ENCODE assay signal across 22 mouse cellular contexts in genomic region chr9:47802527-47802926, GRCm38 (mm10).
DNase-seq lines count a peak whose midpoint lies in the region; ATAC-seq and TF ChIP-seq lines count a peak whose summit lies in the region.
"Had no signal": no experiment of that assay in that cellular context is flagged by ENCODE, and none has a peak within 500 bp of the region (broad histone marks: within the 10 kb centered on the region; RNA-seq: fewer than 3 reads in every experiment).

No protein-coding gene starts in this region.

- peak overlapping the region; percentile 27 for H3K27ac ChIP-seq in hindbrain, embryonic 14.5 days
- no peak overlapping the region for H3K27ac ChIP-seq in hindbrain, postnatal 0 days
- H3K27ac ChIP-seq in hindbrain, embryonic 15.5 days (replicated peaks) = peak overlapping the region; percentile 42; the same call in 1 of the 2 replicates
- H3K27ac ChIP-seq in hindbrain, embryonic 11.5 days (ENCODE audit: low read depth, low read length) = no peak overlapping the region
- H3K27ac ChIP-seq in midbrain, embryonic 11.5 days (ENCODE audit: low read depth, low read length) = no peak overlapping the region
- no peak overlapping the region for H3K27ac ChIP-seq in midbrain, embryonic 14.5 days (replicated peaks; ENCODE audit: low read depth, low read length)

- DNase-seq in heart, adult 11 months = peak; percentile 71
- DNase-seq in heart, postnatal 25 days (ENCODE audit: low spot score) = no peak
- no peak for DNase-seq in hindbrain, embryonic 14.5 days (ENCODE audit: low spot score)
- DNase-seq in hindbrain, postnatal 0 days (ENCODE audit: low spot score) = no peak
- no peak for DNase-seq in hindbrain, embryonic 11.5 days (ENCODE audit: low spot score)
- DNase-seq in midbrain, embryonic 11.5 days (ENCODE audit: low spot score, missing footprints) = peak; percentile 57
- DNase-seq in midbrain, embryonic 14.5 days = no peak
- DNase-seq: adrenal gland, adult 2 months; adrenal gland, adult 8-10 months; adrenal gland, postnatal 10 days; adrenal gland, postnatal 14 days; adrenal gland, postnatal 25 days; adrenal gland, postnatal 36 days; B cell, adult 2 months; cerebellum, adult 11 months; cerebellum, adult 11-12 months had no signal

- peaks cover 10% of the 10 kb centered on the region; the same call in 1 of the 2 replicates for H3K36me3 ChIP-seq in hindbrain, embryonic 14.5 days (replicated peaks; ENCODE audit: control insufficient read depth, insufficient read depth)
- H3K36me3 ChIP-seq in hindbrain, postnatal 0 days (ENCODE audit: insufficient read depth, low read length) = peaks cover 3% of the 10 kb centered on the region; the same call in 1 of the 2 replicates
- peaks cover 7% of the 10 kb centered on the region; the same call in 1 of the 2 replicates for H3K36me3 ChIP-seq in hindbrain, embryonic 15.5 days
- H3K36me3 ChIP-seq in hindbrain, embryonic 11.5 days (ENCODE audit: control insufficient read depth, insufficient read depth, low read length) = no peaks in the 10 kb centered on the region
- H3K36me3 ChIP-seq in midbrain, embryonic 11.5 days (ENCODE audit: control insufficient read depth, insufficient read depth, low read length) = peaks cover 7% of the 10 kb centered on the region; the same call in 1 of the 2 replicates
- H3K36me3 ChIP-seq in midbrain, embryonic 14.5 days (ENCODE audit: control insufficient read depth, insufficient read depth, low read length) = peaks cover 10% of the 10 kb centered on the region; the same call in 1 of the 2 replicates
- H3K36me3 ChIP-seq: G1E had no signal

- H3K4me3 ChIP-seq in hindbrain, embryonic 14.5 days (replicated peaks; ENCODE audit: low read length) = no peak overlapping the region
- no peak overlapping the region for H3K4me3 ChIP-seq in hindbrain, postnatal 0 days (ENCODE audit: low read length)
- no peak overlapping the region for H3K4me3 ChIP-seq in hindbrain, embryonic 15.5 days
- no peak overlapping the region for H3K4me3 ChIP-seq in hindbrain, embryonic 11.5 days (ENCODE audit: low read depth, low read length)
- H3K4me3 ChIP-seq in midbrain, embryonic 11.5 days (ENCODE audit: low read depth, low read length) = no peak overlapping the region
- H3K4me3 ChIP-seq in midbrain, embryonic 14.5 days (replicated peaks; ENCODE audit: low read depth, low read length) = no peak overlapping the region

- intact Hi-C loops in heart, postnatal 25 days (cut with DNase I) = no loop called here

- H3K4me2 ChIP-seq in hindbrain, embryonic 14.5 days (replicated peaks) = no peak overlapping the region
- no peak overlapping the region for H3K4me2 ChIP-seq in hindbrain, postnatal 0 days (ENCODE audit: low read depth, low read length)
- H3K4me2 ChIP-seq in hindbrain, embryonic 15.5 days = no peak overlapping the region
- H3K4me2 ChIP-seq in hindbrain, embryonic 11.5 days (replicated peaks; ENCODE audit: low read depth, low read length) = no peak overlapping the region
- no peak overlapping the region for H3K4me2 ChIP-seq in midbrain, embryonic 11.5 days
- H3K4me2 ChIP-seq in midbrain, embryonic 14.5 days (ENCODE audit: low read length) = no peak overlapping the region

- ATAC-seq in hindbrain, embryonic 14.5 days (ENCODE audit: low FRiP score) = no peak
- ATAC-seq in hindbrain, postnatal 0 days = no peak
- no peak for ATAC-seq in hindbrain, embryonic 15.5 days (ENCODE audit: low FRiP score, low read depth)
- no peak for ATAC-seq in hindbrain, embryonic 11.5 days (ENCODE audit: low FRiP score)
- no peak for ATAC-seq in midbrain, embryonic 11.5 days (ENCODE audit: low FRiP score)
- ATAC-seq in midbrain, embryonic 14.5 days (ENCODE audit: low FRiP score, low TSS enrichment) = no peak
- ATAC-seq: activated CD4-positive, CD25-positive, alpha-beta regulatory T cell, adult 4 months; CD4-positive, CD25-positive, alpha-beta regulatory T cell, adult 4 months; Patski had no signal

- no peak for TF ChIP-seq CTCF in hindbrain, postnatal 0 days (IDR thresholded peaks at IDR 0.05; ENCODE audit: low read depth)

- 81% methylated on average over 4 of the region's 4 CpGs for WGBS in hindbrain, embryonic 14.5 days
- WGBS in hindbrain, postnatal 0 days = 85% methylated on average over 4 of the region's 4 CpGs
- WGBS in hindbrain, embryonic 15.5 days = 85% methylated on average over 4 of the region's 4 CpGs
- WGBS in hindbrain, embryonic 11.5 days = 95% methylated on average over 4 of the region's 4 CpGs
- 78% methylated on average over 4 of the region's 4 CpGs for WGBS in midbrain, embryonic 11.5 days
- WGBS in midbrain, embryonic 14.5 days = 83% methylated on average over 4 of the region's 4 CpGs

- H3K4me1 ChIP-seq in hindbrain, embryonic 14.5 days (replicated peaks; ENCODE audit: control insufficient read depth, insufficient read depth, low read length) = peaks cover 11% of the 10 kb centered on the region; the same call in 1 of the 2 replicates
- H3K4me1 ChIP-seq in hindbrain, postnatal 0 days (ENCODE audit: insufficient read depth, low read length) = peaks cover 9% of the 10 kb centered on the region; the same call in 1 of the 2 replicates
- H3K4me1 ChIP-seq in hindbrain, embryonic 15.5 days (replicated peaks) = peaks cover 9% of the 10 kb centered on the region
- H3K4me1 ChIP-seq in hindbrain, embryonic 11.5 days (replicated peaks; ENCODE audit: control insufficient read depth, insufficient read depth, low read length) = peaks cover 5% of the 10 kb centered on the region; the same call in 1 of the 2 replicates
- H3K4me1 ChIP-seq in midbrain, embryonic 11.5 days (ENCODE audit: control insufficient read depth, insufficient read depth, low read length) = peaks cover 16% of the 10 kb centered on the region
- H3K4me1 ChIP-seq in midbrain, embryonic 14.5 days (ENCODE audit: control insufficient read depth, insufficient read depth, low read length) = peaks cover 11% of the 10 kb centered on the region

- H3K9ac ChIP-seq in hindbrain, embryonic 14.5 days = no peak overlapping the region
- no peak overlapping the region for H3K9ac ChIP-seq in hindbrain, postnatal 0 days (replicated peaks; ENCODE audit: low read length)
- no peak overlapping the region for H3K9ac ChIP-seq in hindbrain, embryonic 15.5 days
- no peak overlapping the region for H3K9ac ChIP-seq in hindbrain, embryonic 11.5 days (ENCODE audit: low read depth, low read length)
- H3K9ac ChIP-seq in midbrain, embryonic 11.5 days (ENCODE audit: low read length) = no peak overlapping the region
- H3K9ac ChIP-seq in midbrain, embryonic 14.5 days (replicated peaks; ENCODE audit: low read length) = no peak overlapping the region

- H3K9me3 ChIP-seq in hindbrain, embryonic 14.5 days (ENCODE audit: control insufficient read depth, low read length) = no peaks in the 10 kb centered on the region
- no peaks in the 10 kb centered on the region for H3K9me3 ChIP-seq in hindbrain, postnatal 0 days (ENCODE audit: low read length)
- H3K9me3 ChIP-seq in hindbrain, embryonic 15.5 days = no peaks in the 10 kb centered on the region
- no peaks in the 10 kb centered on the region for H3K9me3 ChIP-seq in hindbrain, embryonic 11.5 days (ENCODE audit: control insufficient read depth, low read length)
- no peaks in the 10 kb centered on the region for H3K9me3 ChIP-seq in midbrain, embryonic 11.5 days (ENCODE audit: control insufficient read depth, low read length)
- no peaks in the 10 kb centered on the region for H3K9me3 ChIP-seq in midbrain, embryonic 14.5 days (ENCODE audit: control insufficient read depth, low read length)

- H3K27me3 ChIP-seq in hindbrain, embryonic 14.5 days (ENCODE audit: control insufficient read depth, insufficient read depth, low read length) = no peaks in the 10 kb centered on the region
- no peaks in the 10 kb centered on the region for H3K27me3 ChIP-seq in hindbrain, postnatal 0 days (ENCODE audit: insufficient read depth, low read length)
- H3K27me3 ChIP-seq in hindbrain, embryonic 15.5 days = no peaks in the 10 kb centered on the region
- H3K27me3 ChIP-seq in hindbrain, embryonic 11.5 days (ENCODE audit: control insufficient read depth, insufficient read depth, low read length) = no peaks in the 10 kb centered on the region
- H3K27me3 ChIP-seq in midbrain, embryonic 11.5 days (ENCODE audit: control insufficient read depth, insufficient read depth, low read length) = peaks cover 4% of the 10 kb centered on the region; the same call in 1 of the 2 replicates
- H3K27me3 ChIP-seq in midbrain, embryonic 14.5 days (ENCODE audit: control insufficient read depth, insufficient read depth, low read length) = no peaks in the 10 kb centered on the region
- H3K27me3 ChIP-seq: CH12.LX, Patski had no signal

Comparison
In these comparisons a context has a peak if more than half of its experiments do, and no peak if none do; other contexts are left out.
1. DNase-seq: peak in heart, adult 11 months (single experiment) and midbrain, embryonic 11.5 days (single experiment); none in heart, postnatal 25 days (single experiment), hindbrain, embryonic 14.5 days (single experiment), hindbrain, postnatal 0 days (single experiment), hindbrain, embryonic 11.5 days (single experiment) and midbrain, embryonic 14.5 days (single experiment).
2. H3K27ac ChIP-seq: peak in hindbrain, embryonic 14.5 days (single experiment) and hindbrain, embryonic 15.5 days (single experiment); none in hindbrain, postnatal 0 days (single experiment), hindbrain, embryonic 11.5 days (single experiment), midbrain, embryonic 11.5 days (single experiment) and midbrain, embryonic 14.5 days (single experiment).